Mouse (Mus musculus): ENCODE measurements around the gene Dhx30.

DNA sequence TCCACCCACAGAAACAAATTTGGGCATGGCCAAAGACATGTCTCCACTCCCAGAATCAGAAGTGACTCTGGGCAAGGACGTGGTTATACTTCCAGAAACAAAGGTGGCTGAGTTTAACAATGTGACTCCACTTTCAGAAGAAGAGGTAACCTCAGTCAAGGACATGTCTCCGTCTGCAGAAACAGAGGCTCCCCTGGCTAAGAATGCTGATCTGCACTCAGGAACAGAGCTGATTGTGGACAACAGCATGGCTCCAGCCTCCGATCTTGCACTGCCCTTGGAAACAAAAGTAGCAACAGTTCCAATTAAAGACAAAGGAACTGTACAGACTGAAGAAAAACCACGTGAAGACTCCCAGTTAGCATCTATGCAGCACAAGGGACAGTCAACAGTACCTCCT, 82.5 kb downstream of the Dhx30 start:
- no peak for TF ChIP-seq POLR2A (IDR thresholded peaks at IDR 0.05; ENCODE audit: borderline replicate concordance, low read depth, low read length)
- no peak for TF ChIP-seq CTCF (IDR thresholded peaks at IDR 0.05; ENCODE audit: low read depth, low read length)

Data from bone marrow macrophage, adult 2 months (primary cell).